Mouse (Mus musculus): ENCODE data around the gene 2310057M21Rik. TPM values are rescaled to one million over a fixed set of nuclear protein-coding genes. Genes with fewer than 3 reads are reported as not detected.

Gene 2310057M21Rik
- 1.2 and 6.0 TPM in 2 replicates for polyA plus RNA-seq (2012; rRNA removed; ENCODE audit: low replicate concordance)

DNA sequence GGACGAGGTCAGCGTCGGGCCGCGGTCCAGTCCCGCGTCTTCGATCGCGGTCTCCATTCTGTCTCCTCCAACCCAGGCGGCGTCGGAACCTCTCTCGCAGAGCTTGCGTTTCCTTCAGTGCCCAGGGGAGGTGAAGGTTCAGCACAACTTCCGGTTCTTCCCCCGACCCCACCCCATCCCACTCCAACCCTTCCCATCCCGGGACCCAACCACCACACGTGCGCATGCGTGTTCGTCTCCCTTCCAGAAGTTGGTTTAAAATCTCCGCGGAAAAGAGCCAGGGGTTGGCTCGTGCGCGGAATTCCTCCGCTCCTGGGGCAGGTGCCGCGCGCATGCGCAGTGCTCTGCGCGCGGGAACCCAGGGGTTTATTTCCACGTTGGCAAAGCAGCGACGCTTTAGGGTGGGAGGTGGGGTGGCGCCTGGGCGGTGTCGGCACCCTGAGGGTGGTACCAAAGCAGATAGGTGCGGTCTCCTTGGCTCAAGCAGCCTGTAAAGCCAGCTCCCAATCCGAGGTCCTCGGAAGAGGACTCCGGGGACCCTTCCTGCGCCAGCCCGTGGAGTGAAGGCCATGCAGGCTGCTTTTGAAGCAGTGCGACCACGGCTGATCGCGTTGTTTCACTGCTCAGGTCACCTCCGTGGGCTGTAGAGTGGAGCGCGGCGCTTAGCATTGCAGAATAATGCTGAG, at the start of gene 2310057M21Rik:
TSS of gene 2310057M21Rik (minus strand) at position 145 of the 686 bp plus-strand sequence.

DNA sequence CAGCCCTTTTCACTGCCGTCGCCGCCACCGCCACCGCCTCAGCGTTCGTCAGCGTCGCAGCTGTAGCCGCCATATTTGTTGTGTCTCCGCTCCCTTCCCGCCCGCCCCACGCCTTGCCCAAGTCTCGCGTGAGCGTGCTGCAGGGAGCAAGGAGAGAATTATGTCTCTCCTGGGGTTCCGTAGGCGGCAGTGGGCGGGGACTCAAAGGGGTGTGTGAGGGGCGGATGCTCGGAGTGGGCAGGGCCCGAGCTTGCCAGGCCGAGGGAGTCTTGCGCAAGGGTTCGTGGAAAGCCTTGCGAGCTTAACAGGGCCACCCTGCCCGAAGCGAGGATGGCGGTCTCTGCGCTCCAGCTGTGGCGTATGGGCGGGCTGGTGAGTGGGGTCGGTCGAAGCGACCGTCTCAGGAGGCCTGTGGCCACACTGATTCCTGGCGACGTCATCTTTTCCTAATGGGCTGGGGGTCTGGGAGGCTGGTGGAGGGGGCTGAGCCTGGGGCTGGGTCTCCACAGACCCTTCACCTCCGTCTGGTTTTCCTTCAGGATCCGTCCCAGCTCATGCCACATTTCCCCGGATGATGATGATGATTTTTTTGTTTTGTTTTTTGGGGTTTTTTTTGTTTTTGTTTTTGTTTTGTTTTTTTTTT, 48.0 kb upstream of the 2310057M21Rik start, which contains the start of the genes Ikzf5 and Acadsb:
TSS of gene Ikzf5 (minus strand) at position 106 of the 643 bp plus-strand sequence.
TSS of gene Acadsb (plus strand) at position 186 of the 643 bp plus-strand sequence.

DNA sequence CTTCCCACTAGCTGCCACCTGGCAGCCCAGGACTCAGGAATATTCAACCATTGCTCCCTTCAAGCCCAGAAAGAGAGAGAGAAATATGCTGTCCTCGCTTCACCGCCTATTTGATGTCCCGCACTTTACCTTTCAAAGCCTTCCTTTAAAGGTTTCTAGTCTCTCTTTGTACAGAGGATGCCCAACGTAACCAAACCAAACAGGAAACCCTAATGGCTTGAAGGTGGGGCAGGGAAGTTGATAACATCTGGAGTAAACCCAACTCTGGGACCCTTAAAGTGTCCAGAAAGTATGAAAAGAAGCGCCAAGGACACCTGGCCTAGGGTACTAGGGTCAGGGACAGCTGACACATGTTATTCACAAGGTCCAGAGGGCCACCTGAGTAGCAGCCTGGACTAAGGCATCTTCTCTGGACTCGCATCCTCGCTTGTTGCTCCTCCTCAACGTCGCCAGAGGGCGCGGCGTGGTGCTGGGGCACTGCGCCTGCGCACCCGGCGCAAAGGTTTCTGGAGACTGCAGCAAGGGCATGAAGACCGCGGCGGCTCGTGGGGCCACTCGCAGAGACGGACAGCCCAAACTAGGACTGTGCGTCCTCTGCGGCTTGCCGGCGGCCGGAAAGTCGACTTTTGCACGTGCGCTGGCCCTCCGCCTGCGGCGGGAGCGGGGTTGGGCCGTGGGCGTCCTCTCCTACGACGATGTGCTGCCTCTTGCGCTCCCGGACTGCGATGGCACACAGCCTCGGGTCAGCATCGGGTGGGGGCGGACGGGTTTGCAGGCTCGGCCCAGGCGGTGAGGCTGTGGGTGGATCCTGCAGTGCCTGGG, 8.3 kb upstream of the 2310057M21Rik start, which contains the start of gene Pstk:
TSS of gene Pstk (plus strand) at position 494 of the 822 bp plus-strand sequence.

DNA sequence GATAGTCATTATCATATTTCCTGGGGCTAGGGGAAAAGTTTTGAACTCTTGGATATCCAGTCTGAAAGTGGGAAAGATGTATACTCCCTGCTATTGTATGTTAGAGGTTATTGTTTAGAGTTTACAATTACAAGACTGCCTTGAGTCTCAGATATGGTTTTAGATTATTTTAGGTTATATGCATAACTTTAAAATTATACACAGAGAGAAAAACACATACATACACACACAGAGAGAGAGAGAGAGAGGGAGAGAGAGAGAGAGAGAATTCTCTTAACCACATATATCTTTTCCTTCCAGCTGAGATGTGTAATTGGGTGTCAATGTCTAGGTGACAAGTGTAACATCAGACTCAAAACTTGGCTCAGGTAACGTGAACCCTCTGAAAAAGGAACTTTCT, 29.0 kb downstream of the 2310057M21Rik start, which contains the start of gene Fam24a:
TSS of gene Fam24a (plus strand) at position 301 of the 400 bp plus-strand sequence.

GRCm38 (mm10) chr7:131329416-131329815, 33.1 kb downstream of the 2310057M21Rik start, which contains the start of gene Fam24b:
TSS of gene Fam24b (minus strand) at chr7:131329516.

GRCm38 (mm10) chr7:131322192-131322591, 40.4 kb downstream of the 2310057M21Rik start, which contains the start of gene Cuzd1:
TSS of gene Cuzd1 (minus strand) at chr7:131322292.

Other genes starting within 250 kb of the 2310057M21Rik start
- not detected in 2 replicates for gene 4933402N03Rik, start 216.4 kb downstream of the 2310057M21Rik start, polyA plus RNA-seq (2012; rRNA removed; ENCODE audit: low replicate concordance)
- 0.39 TPM in 1 of 2 replicates, not detected in the other for gene 5430419D17Rik, start 188.4 kb downstream of the 2310057M21Rik start, polyA plus RNA-seq (2012; rRNA removed; ENCODE audit: low replicate concordance)
- gene Cuzd1, start 40.5 kb downstream of the 2310057M21Rik start, polyA plus RNA-seq (2012; rRNA removed; ENCODE audit: low replicate concordance): 5.6 TPM in 1 of 2 replicates, not detected in the other
- 0.15 TPM in 1 of 2 replicates, not detected in the other for gene Fam24b, start 33.2 kb downstream of the 2310057M21Rik start, polyA plus RNA-seq (2012; rRNA removed; ENCODE audit: low replicate concordance)
- gene Fam24a, start 28.9 kb downstream of the 2310057M21Rik start, polyA plus RNA-seq (2012; rRNA removed; ENCODE audit: low replicate concordance): not detected in 2 replicates
- gene Pstk, start 8.4 kb upstream of the 2310057M21Rik start, polyA plus RNA-seq (2012; rRNA removed; ENCODE audit: low replicate concordance): 44.4 and 63.0 TPM in 2 replicates
- 2.1 and 4.3 TPM in 2 replicates for gene Ikzf5, start 47.8 kb upstream of the 2310057M21Rik start, polyA plus RNA-seq (2012; rRNA removed; ENCODE audit: low replicate concordance)
- 0.78 and 1.8 TPM in 2 replicates for gene Acadsb, start 47.8 kb upstream of the 2310057M21Rik start, polyA plus RNA-seq (2012; rRNA removed; ENCODE audit: low replicate concordance)
- 2.5 and 4.6 TPM in 2 replicates for gene Hmx3, start 180.1 kb upstream of the 2310057M21Rik start, polyA plus RNA-seq (2012; rRNA removed; ENCODE audit: low replicate concordance)
- 0.69 and 0.78 TPM in 2 replicates for gene Hmx2, start 186.0 kb upstream of the 2310057M21Rik start, polyA plus RNA-seq (2012; rRNA removed; ENCODE audit: low replicate concordance)
- 18.6 and 21.7 TPM in 2 replicates for gene Bub3, start 197.5 kb upstream of the 2310057M21Rik start, polyA plus RNA-seq (2012; rRNA removed; ENCODE audit: low replicate concordance)

Measured in duodenum, adult 2 months (tissue).